Mouse (Mus musculus) lung, postnatal 10 days (tissue): Measurements from ENCODE around the gene Tmem125.
"Not testable (repeated sequence)": the region's sequence is repeated elsewhere in the genome, so short reads cannot be mapped to it uniquely, and the experiment has no call there.

Experiments
- DNase-seq: peaks from one replicate; pipeline ENCODE4 v3.0.0; 2021

The Tmem125 gene

DNA sequence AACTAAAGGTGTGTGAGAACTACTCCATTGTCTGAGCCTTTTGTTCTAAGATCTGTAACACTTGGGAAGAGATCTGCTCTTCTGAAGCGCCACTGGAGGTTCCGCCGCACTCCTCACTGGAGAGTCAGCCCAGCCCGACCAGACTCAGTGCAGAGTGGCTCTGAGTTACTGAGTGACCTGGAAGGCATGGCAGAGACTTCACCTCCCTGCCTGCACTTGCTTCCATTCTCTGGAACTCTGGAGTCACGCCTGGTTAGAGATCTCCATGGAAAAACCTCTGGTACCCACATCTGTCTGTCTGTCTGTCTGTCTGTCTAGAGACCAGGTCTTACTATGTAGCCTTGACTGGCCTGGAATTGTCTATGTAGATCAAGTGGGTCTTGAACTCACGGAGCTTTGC is 8.2 kb downstream of the Tmem125 start:
- DNase-seq = no peak

DNA sequence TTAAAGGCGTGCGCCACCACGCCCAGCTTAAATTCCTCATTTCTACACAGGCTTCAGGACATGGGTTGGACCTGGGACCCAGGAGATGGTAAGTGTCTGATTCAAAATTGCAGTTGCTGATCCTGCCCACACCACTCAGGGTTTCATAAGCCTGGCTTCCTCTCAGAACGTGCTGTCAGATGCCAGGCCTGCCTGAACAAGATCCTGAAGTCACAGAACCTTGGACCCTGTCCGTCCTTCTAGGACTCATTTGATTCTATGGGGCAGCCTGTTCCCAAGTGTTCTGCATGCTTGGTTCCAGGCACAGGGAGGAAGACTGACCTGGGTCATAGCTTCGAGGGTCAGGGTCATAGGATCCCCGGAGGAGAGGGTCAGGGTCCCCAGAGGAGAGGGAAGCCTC is 10.2 kb downstream of the Tmem125 start:
- DNase-seq = no peak

DNA sequence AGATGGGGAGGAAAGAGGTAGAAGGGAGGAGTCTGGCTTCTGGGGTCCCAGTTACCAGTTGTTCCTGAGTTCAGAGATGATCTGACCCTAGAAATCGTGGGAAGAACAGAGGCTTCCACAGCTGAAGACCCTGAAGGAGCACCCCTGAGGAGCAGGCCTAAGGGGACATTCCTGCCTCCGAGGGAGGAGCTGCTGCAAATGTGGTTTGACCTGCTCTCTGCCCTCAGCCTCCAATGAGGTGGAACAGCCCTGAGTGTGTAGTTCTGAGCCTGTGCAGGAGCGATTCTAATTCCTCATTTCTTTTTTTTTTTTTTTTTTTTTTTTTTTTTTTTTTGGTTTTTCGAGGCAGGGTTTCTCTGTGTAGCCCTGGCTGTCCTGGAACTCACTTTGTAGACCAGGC is 10.7 kb downstream of the Tmem125 start:
- DNase-seq = no peak

DNA sequence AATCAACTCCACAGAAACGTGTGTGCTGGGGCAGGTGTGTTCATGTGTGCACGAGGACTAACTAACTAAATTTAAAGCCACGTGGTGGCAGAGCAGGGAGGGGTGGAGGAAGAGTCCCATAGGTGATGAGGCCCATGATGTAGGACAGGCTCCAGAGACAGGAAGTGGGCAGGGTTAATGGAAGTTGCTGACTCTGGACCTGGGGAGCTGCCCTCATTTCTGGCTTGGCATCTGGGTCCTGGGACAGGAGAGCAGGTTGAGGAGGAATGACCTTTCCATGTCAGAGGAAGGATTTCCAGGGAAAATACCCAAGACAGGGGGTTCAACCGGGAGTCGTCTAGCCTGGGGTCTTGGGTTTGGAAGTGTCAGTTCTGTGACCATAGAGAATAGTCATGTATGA is 11.2 kb downstream of the Tmem125 start:
- no peak for DNase-seq

DNA sequence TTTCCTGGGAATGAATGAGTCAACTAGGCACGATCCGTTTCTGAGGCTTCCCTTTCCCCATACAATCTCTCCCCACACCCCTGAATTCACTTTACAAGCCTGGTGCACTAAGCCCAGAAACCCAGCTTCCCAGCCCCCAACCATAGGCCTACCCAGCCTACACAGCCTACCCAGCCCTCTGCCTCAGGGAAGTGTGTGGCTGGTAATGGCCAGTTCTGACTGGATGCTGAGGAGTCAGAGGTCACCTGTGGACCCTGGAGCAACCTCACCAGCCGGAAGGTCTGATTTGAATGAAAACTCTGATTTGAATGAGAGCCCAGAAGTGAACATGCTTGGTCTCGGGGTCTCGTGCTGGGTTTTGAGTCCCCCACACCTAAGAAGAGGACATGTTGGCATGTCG is 16.1 kb downstream of the Tmem125 start:
- no peak for DNase-seq

DNA sequence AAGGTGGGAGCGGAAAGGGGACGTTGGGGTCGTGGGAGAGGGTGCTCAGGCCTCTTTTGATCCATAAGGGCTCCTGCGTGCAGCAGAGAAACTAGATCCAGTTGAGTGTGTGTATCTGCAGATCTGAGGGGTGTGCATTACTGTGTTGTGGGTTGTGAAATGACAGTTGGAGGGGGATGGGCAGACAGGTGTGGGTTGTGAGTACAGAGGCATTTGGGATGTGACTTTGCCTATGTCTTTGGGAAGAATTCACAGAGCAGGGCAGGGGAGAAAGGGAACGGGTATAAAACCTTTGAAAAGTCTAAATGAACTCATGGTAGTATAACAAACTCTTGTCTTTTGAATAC is 16.5 kb downstream of the Tmem125 start:
- DNase-seq = no peak

DNA sequence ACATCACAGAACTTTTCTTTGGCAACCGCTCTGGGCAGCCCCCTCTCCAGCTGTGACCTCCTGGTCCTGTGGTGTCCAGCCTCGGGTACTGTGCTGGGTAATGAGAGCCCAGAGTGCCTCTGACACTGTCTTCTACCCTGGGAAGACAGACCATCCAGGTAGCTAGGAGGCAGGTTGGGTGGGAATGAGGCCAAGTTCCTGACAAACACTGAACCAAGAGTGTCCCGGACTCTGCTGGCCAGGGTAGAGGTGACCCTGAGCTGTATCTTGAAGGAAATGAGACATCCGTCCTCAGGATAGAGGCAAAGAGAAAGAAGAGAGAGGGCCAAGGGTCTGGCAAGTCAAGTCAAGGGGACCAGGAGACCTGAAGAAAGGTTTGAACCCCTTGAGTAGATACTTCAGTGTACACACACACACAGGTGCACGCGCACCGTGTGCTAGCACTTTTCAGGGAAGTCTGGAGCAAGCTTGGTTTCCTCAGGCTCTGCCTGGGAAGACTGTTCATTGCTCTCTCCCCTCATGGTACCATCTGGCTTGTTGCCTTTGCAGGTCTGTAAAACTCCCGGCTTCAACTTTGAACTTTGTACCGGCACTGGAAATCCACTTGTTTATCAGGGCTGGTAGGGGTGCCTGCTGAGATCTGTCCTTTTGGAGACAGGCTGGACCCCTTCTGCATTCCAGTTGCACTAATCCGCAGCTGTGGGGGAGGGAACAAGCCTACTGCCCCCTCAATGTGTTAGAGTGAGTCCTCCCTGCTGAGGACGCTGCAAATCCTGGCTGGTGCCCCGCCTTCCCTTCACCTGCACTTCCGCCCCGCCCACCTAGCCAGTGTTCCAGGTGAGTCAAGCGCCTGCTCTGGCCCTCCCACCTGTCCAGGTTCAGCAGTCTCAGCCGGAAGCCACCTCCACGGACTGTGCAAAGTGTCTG is 17.2 kb downstream of the Tmem125 start, which contains the start of gene 2610528J11Rik:
TSS of gene 2610528J11Rik (plus strand) at position 592 of the 927 bp plus-strand sequence.
- DNase-seq = peak; percentile 84

DNA sequence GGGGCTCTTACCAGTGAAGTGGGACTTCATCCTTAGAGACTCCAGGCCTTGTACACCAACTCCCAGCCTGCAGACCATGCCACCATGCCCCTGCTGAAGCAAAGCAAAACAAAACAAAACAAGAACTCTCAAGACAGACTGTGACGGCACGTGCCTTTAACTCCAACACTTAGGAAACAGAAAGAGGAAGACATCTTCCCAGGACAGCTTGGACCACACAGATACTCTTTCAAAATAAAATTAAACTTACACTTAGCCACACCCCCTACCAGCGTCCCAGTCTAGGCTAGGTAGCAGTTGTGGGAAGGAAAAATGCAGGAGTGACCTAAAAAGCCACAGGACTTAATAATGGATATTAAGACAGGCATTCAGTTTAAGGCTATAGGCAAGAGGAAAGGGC is 18.1 kb downstream of the Tmem125 start:
- no peak for DNase-seq

DNA sequence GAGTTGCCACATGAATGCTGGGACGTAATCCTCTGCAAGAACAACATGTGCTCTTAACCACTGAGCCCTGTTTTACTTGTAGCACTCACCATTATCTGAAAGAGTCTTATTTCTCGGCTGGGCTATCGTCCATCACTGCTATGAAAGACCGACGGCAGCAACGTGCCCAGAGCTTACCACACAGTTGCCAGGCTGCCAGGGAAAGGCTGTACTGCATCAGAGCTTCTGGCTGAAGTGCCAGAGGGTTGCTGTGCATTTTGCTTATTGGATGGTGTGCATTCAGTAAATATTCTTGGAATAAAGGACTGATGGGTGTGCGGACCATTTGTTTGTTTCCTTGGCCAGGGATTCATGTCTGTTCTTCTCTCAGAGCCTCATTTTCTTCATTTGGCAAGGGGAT is 19.9 kb downstream of the Tmem125 start:
- no peak for DNase-seq

DNA sequence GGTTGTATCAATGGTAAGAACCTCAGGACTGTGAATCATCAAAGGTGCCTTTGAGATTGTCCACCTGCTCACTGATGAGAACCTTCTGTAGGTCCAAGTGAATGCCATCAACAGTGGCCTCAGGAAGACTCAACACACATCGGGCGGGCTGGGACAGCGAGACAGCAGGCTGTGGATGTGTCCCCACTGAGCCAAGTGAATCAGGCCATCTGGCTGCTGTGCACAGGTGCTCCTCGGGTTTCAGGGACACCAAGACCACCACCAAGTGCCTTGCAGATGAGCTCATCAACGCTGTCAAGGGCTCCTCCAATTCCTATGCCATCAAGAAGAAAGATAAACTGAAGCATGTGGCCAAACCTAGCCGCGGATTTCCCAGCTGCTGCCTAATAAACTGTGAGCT is 21.6 kb downstream of the Tmem125 start:
- DNase-seq = no peak

DNA sequence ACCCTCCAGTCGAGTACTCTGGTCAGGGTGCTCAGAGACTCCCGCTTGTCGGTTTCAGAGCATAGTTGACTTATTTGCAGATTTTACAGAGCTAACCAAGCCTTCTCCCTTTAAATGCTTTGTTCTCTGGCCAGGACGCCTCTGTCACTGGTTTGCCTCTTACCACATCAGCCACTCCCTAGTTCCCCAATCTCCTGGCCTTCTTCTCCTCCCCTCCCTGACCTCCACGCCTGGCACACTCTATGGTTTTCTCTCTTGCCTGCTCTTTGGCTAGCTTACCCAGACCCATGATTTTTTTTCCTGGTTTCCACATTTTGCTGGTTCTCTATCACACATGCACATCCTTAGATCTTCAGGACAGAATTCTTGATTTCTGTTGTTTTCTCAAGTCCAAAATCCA is 25.6 kb downstream of the Tmem125 start:
- DNase-seq = no peak

DNA sequence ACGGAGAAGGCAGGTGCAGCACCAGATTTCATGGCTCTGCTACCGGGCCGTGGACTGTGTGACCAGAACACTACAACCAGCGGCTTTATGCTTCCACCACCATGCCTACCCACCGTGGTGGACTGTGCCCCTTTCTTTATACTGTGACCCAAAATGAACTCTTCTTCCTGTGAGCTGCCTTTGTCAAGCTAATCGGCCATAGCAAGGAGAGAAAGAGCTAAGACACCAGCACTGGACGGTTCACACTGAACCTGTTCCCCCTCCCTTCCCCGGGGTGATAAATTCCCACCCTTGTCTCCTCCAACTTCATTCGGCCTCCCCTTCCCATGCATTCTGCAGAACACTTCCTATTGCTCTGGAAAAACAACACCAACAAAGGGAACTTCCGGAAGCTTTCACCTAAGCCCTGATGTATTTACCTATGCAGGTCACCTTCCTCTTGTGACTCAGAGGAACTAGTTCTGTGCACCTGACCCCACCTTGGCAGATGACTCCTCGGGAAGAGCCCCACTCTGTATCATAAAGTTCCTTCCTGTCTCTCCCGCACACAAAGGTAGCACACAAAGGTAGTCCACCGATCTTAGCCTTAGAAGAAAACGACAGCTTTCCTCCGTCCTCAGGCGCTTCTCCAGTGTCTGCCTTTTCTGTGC is 26.2 kb downstream of the Tmem125 start:
- no peak for DNase-seq

DNA sequence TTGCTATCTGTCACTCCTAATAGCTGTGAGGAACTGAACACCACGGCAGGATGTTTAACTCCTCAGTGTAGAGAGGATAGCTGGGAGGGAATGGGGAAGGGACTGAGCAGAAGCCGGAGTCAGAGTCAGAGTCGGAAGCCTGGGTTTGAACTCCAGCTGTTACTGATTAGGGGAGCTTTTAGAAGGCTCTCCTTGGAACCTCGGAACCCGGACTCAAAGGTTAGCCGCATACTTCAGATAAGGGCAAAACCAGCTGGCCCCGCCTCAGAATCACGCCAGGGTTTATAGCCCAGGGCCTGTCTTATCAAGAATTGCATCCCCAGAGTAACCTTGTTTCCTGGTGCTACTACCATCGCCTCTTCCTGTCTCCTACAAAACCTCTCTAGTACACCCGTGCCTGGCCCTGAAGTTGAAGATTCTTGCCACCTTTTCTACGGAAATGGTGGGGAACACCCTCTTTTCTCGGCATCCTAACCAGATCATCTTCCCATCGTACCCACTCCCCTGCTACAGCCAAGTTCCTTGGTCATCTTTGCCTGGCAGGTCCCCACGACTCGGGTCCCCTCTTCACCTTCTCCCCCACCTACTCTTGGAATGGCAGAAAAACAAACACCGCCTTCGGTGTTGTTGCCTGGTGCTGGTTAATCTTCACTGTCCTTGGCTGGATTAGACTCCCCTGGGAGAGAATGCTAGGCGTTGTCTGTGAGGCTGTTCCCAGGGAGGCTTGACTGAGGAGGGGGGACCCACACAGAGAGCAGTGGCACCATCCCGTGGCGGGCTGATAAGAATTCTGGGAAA is 26.9 kb downstream of the Tmem125 start:
- DNase-seq = peak; percentile 49

DNA sequence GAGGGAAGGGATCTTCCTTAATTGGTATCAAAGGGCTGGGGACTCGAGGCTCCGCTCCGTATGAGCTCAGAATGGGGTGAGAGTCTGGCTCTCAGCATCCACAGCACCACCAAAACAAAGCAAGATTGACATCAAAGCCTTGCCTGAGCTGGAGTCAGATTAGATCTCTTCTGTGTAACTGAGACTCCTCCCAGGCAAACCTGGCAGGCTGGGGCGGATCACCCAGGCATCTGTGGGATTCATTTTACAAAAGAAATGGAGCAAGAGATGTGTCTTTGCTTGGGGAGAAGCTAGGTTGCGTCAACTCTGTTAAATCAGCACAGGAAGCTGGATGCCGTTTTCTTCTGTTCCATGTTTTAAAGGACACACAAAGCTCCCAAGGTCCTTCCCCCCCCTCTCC is 34.8 kb downstream of the Tmem125 start:
- DNase-seq = peak; percentile 45

DNA sequence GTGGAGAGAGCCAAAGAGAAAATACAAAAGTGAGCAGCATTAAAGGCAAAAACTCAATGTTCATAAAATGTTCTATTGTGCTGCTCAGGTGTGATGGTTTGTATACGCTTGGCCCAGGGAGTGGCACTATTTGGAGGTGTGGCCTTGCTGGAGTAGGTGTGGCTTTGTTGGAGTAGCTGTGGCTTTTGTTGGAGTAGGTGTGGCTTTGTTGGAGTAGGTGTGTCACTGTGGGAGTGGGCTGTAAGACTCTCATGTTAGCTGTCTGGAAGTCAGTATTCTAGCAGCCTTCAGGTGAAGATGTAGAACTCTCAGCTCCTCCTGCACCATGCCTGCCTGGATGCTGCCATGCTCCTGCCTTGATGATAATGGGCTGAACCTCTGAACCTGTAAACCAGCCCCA is 36.7 kb downstream of the Tmem125 start:
- DNase-seq = not testable (repeated sequence)

DNA sequence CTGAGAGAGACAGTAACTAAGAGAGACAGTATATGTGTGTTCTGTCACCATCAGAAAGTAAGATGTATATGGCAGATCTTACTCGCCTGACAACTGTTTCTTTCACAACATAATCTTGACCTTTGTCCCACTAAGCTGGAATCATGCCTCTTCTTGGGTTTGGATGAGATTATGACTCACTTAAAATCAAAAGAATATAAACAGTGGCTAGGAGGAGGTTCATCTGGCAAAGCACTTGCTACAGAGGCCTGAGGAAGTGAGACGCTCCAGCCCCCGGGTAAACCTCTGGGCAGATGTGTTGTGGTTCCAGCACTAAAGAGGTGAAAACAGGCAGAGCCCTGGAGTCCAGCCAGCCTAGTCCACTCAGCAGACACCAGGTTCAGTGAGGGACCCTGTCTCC is 38.3 kb downstream of the Tmem125 start:
- peak; percentile 64 for DNase-seq

DNA sequence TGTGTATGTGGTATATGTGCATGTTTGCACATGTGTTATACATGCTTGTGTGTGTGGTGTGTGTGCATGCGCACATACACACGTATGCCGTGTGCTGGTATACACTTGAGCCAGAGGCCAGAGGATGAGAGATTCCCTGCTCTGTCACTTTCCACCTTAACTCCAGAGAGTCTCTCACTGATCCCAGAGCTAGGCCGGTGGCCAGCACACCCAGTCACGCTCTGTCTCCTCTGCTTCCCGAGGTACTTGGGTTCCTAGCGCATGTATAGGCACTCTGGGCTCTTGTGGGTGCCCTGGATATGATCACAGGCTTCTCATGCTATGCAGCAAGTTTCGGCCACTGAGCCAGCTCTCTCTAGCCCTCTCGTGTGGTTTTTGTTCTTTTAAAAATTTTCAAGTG is 43.1 kb downstream of the Tmem125 start:
- no peak for DNase-seq

DNA sequence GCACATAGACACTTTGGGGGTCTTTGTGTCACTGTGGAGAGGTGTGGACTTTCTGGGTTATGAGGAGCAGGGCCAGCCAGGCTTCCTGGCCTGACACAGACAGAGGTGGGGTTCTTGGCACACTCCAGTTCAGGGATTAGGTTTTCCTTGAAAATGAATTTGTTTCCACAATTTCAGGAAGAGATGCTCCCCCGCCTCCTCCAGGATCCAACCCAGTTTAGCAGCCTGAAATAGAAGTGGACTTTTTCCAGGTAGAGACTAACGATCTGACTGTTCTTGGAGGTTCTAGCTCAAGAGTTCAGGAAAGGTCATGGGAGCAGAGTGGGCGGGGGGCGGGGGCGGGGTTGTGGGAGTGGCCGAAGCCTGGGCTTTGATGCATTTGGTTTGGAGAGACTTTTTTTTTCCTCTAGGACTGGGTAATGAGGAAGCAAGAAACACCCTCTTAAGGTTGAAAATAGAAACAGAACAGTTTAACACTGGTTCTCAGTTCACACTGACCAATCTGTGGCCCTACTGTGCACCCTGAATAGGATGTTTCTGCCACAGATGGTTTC is 43.6 kb downstream of the Tmem125 start:
- DNase-seq = no peak
